Mouse (Mus musculus): Measurements from ENCODE around the gene Hilpda.

Gene Hilpda

GRCm38 (mm10) chr6:29276746-29277145 lies 4.5 kb downstream of the Hilpda start:
- DNase-seq (ENCODE audit: low read depth): no peak

GRCm38 (mm10) chr6:29278513-29279267 lies 6.4 kb downstream of the Hilpda start:
- peak; percentile 51 for DNase-seq (ENCODE audit: low read depth)

- DNase-seq (ENCODE audit: low read depth): no peak
Measured at GRCm38 (mm10) chr6:29279293-29279692, 7.0 kb downstream of the Hilpda start, which contains the start of gene Fam71f2. Gene Fam71f2, plus strand, starts transcription at chr6:29279593.

- DNase-seq (ENCODE audit: low read depth): no peak
Measured at GRCm38 (mm10) chr6:29280671-29281070, 8.4 kb downstream of the Hilpda start.

- no peak for DNase-seq (ENCODE audit: low read depth)
Measured at GRCm38 (mm10) chr6:29286870-29287269, 14.6 kb downstream of the Hilpda start.

GRCm38 (mm10) chr6:29287481-29287880 lies 15.2 kb downstream of the Hilpda start:
- DNase-seq (ENCODE audit: low read depth): no peak

GRCm38 (mm10) chr6:29287944-29288343 lies 15.7 kb downstream of the Hilpda start:
- no peak for DNase-seq (ENCODE audit: low read depth)

- no peak for DNase-seq (ENCODE audit: low read depth)
Measured at GRCm38 (mm10) chr6:29288651-29289050, 16.4 kb downstream of the Hilpda start.

GRCm38 (mm10) chr6:29299112-29299511 lies 26.8 kb downstream of the Hilpda start:
- no peak for DNase-seq (ENCODE audit: low read depth)

- DNase-seq (ENCODE audit: low read depth): no peak
Measured at GRCm38 (mm10) chr6:29303251-29303650, 31.0 kb downstream of the Hilpda start.

- DNase-seq (ENCODE audit: low read depth): no peak
Measured at GRCm38 (mm10) chr6:29303726-29304125, 31.4 kb downstream of the Hilpda start.

- no peak for DNase-seq (ENCODE audit: low read depth)
Measured at GRCm38 (mm10) chr6:29305462-29305861, 33.2 kb downstream of the Hilpda start.

- no peak for DNase-seq (ENCODE audit: low read depth)
Measured at GRCm38 (mm10) chr6:29308846-29309605, 36.7 kb downstream of the Hilpda start.

- DNase-seq (ENCODE audit: low read depth): no peak
Measured at GRCm38 (mm10) chr6:29313690-29314202, 41.5 kb downstream of the Hilpda start.

GRCm38 (mm10) chr6:29317286-29317685 lies 45.0 kb downstream of the Hilpda start:
- DNase-seq (ENCODE audit: low read depth): no peak

GRCm38 (mm10) chr6:29317941-29318340 lies 45.7 kb downstream of the Hilpda start:
- DNase-seq (ENCODE audit: low read depth): no peak

- no peak for DNase-seq (ENCODE audit: low read depth)
Measured at GRCm38 (mm10) chr6:29318879-29319278, 46.6 kb downstream of the Hilpda start, which contains the start of gene Fam71f1. Gene Fam71f1, plus strand, starts transcription at chr6:29319140.

GRCm38 (mm10) chr6:29321586-29321985 lies 49.3 kb downstream of the Hilpda start:
- no peak for DNase-seq (ENCODE audit: low read depth)

GRCm38 (mm10) chr6:29322147-29322546 lies 49.9 kb downstream of the Hilpda start:
- DNase-seq (ENCODE audit: low read depth): no peak

- no peak for DNase-seq (ENCODE audit: low read depth)
Measured at GRCm38 (mm10) chr6:29322735-29323134, 50.4 kb downstream of the Hilpda start.
